Mouse (Mus musculus) thymus, adult 2 months (tissue): Measurements from ENCODE around the gene Hdac9. TPM values are rescaled to one million over a fixed set of nuclear protein-coding genes. Genes with fewer than 3 reads are reported as not detected.

Experiments used
- DNase-seq: peaks from one replicate; pipeline ENCODE4 v3.0.0; 2021
- H3K27ac ChIP-seq: fragments of 200-500 bp; 2 replicates; pipeline ENCODE4 v1.5.1; 2012; ENCODE audit warnings: low read length, control low read depth; ENCODE audit not compliant: control insufficient read depth, insufficient read depth
- H3K27me3 ChIP-seq: fragments of 200-500 bp; 2 replicates; pipeline ENCODE4 v1.6.1; 2012; ENCODE audit warnings: mild to moderate bottlenecking, low read length, moderate library complexity, mixed read lengths; ENCODE audit not compliant: control insufficient read depth, insufficient read depth
- H3K36me3 ChIP-seq: fragments of 200-500 bp; 2 replicates; pipeline ENCODE4 v1.6.1; 2012; ENCODE audit warnings: mild to moderate bottlenecking, low read length, moderate library complexity; ENCODE audit not compliant: control insufficient read depth, insufficient read depth
- H3K4me1 ChIP-seq: fragments of 200-500 bp; replicated peaks from 2 replicates; pipeline ENCODE4 v1.6.1; 2012; ENCODE audit warnings: low read length; ENCODE audit not compliant: control insufficient read depth, insufficient read depth
- H3K4me3 ChIP-seq: fragments of 200-500 bp; 2 replicates; pipeline ENCODE4 v1.5.1; 2012; ENCODE audit warnings: mild to moderate bottlenecking, low read length, control low read depth, moderate library complexity; ENCODE audit not compliant: control insufficient read depth, insufficient read depth
- CTCF ChIP-seq: fragments of 200-500 bp; IDR thresholded peaks from 2 replicates; pipeline ENCODE4 v1.5.1; 2012; ENCODE audit warnings: mild to moderate bottlenecking, control low read depth, low read length, moderate library complexity, borderline replicate concordance; ENCODE audit not compliant: control insufficient read depth, poor library complexity, insufficient read depth; ENCODE audit errors: extremely low read depth
- POLR2A ChIP-seq: fragments of 200-500 bp; IDR thresholded peaks from 2 replicates; pipeline ENCODE4 v1.6.1; 2012; ENCODE audit warnings: mild to moderate bottlenecking, low read length, control low read depth, moderate library complexity; ENCODE audit not compliant: control insufficient read depth, poor library complexity, insufficient read depth; ENCODE audit errors: extremely low read depth
- WGBS: fragments of 180-500 bp; shearing (Covaris S2); methylation state at CpG from one replicate; pipeline ENCODE4 v1.1.7; 2018; 5-methylcytosine and 5-hydroxymethylcytosine counted together
- polyA plus RNA-seq: library from polyadenylated mRNA; depleted of rRNA; stranded (reverse); fragments of >200 nt; gene quantifications from 2 replicates; pipeline ENCODE4 v1.2.3, GENCODE M21; 2012

The Hdac9 gene
- polyA plus RNA-seq, 1 experiment: 1.9 TPM

DNA sequence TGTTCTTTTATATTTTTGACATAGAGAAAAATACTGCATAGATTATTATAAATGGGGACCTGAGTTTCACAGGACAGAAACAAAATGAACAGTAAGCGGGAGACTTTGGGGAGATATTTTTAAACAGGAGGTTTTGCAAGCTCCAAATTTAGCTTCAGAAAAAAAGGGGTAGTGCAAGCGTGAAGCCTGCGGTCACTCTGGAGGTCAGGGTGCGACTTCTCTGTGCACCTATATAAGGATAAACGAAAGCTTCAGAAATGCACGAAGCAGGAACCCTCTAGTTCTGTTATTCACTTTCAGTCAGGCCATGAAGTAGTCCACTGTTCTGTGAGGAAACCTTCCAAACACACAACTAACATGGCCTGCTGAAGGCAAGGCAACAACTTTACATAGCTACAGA is 133.3 kb downstream of the Hdac9 start:
- no peaks in the 10 kb centered on the region for H3K27me3 ChIP-seq
- no peak for DNase-seq
- 59% methylated on average over 6 of the region's 6 CpGs for WGBS
- no peaks in the 10 kb centered on the region for H3K36me3 ChIP-seq
- H3K4me1 ChIP-seq: no peaks in the 10 kb centered on the region
- H3K27ac ChIP-seq: no peak overlapping the region
- TF ChIP-seq CTCF (no peak), POLR2A (no peak)
- H3K4me3 ChIP-seq: no peak overlapping the region

DNA sequence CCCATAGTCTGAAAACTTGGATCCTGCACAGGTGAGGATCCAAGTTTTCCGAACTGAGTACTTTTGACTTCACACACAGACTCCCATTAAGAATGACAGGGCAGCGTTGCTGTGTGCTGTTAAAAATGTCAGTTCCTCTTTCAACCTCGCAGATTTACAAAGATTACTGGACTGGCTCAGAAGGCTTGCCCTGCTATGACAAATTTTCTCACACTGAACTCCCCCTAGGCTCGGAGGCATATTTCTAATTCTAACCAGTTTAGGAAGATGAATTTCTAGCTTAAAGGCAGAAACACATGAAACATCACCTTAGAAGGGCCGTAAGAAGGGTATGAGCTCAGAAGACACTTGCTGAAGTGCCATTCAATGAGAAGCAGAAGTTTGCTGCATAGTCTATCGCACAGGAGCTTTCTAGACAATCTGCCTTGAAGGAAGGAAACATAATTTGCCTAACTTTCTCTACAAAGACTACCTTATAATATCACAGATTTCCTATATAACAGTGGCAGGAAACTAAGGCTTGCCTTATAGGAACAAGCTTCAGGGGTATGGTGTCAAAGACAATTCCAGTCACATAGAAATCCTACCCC is 137.4 kb downstream of the Hdac9 start:
- 43% methylated on average over 6 of the region's 6 CpGs for WGBS
- H3K36me3 ChIP-seq: no peaks in the 10 kb centered on the region
- H3K27ac ChIP-seq: no peak overlapping the region
- H3K27me3 ChIP-seq: no peaks in the 10 kb centered on the region
- no peaks in the 10 kb centered on the region for H3K4me1 ChIP-seq
- H3K4me3 ChIP-seq: no peak overlapping the region
- TF ChIP-seq POLR2A (no peak), CTCF (no peak)
- no peak for DNase-seq

DNA sequence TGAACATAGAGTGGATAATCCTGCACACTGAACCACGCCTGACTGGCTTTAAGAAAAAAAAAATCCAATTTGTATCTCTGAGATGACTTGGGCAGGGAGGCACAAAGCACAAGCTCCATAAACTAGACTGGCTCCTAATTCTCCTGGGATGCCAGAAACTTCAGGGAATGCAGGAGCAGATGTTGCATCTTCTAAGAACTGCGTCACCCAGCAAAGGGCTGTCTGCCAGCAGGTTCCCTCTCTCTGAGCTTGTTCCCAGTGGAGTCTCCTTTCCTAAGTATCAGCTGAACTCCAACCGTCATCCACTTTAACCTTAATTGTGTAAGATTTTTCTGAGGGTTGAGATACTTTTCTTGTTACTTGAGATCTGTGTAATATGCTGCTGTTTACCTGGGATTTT is 140.7 kb downstream of the Hdac9 start:
- no peak for DNase-seq
- Histone ChIP-seq H3K27me3 (no peaks in the 10 kb centered on the region), H3K4me1 (no peaks in the 10 kb centered on the region), H3K36me3 (no peaks in the 10 kb centered on the region), H3K27ac (no peak overlapping the region), H3K4me3 (no peak overlapping the region)
- TF ChIP-seq POLR2A (no peak), CTCF (no peak)
- WGBS: 94% methylated on average over 3 of the region's 3 CpGs

DNA sequence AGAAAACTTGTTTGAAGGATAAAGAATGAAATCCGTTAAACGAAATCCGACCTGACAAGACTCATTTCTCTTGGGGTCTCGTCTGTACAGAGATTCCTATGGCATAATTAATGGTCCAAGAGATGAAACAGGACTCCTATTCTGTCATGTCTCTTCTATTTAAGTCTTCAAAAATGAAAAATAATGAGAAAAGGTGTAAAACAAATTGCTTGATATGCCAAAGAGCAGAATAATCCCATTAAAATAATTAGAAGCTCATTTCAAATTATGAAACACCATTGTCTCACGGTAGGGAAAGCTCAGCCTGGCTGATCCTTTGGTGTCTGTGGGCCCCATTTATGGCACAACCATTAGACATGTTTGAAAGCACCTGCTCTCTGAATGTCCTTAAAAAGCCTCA is 142.8 kb downstream of the Hdac9 start:
- Histone ChIP-seq H3K4me3 (no peak overlapping the region), H3K27ac (no peak overlapping the region), H3K36me3 (no peaks in the 10 kb centered on the region), H3K27me3 (no peaks in the 10 kb centered on the region), H3K4me1 (no peaks in the 10 kb centered on the region)
- TF ChIP-seq CTCF: no peak
- TF ChIP-seq POLR2A: no peak
- WGBS: 93% methylated on average over 5 of the region's 5 CpGs
- no peak for DNase-seq

DNA sequence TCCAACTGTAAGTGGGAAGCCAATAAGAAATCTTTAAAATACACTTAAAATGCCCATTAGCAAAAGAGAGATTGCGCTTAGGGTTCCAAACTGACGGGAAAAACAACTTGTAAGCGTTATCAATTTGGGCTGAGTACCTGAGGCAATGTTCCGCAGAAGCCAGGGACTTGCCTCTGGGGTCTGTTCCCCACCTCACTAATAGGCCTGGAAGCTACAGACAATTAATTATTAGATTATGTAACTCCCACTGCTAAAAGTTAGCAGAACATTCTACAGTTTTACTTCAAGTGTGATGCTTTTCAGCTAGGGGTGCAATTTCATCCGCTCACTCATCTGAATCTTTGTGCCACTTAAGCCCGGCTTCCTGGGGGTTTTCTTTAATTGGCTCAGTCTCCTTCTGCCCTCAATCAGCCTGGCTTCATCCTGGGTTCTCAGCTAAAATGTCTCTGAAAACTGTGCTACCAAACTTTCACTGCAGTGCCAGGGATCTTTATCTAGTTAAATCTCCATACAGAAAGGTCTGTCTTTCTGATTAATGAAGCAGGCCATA is 149.6 kb downstream of the Hdac9 start:
- WGBS: 93% methylated on average over 6 of the region's 6 CpGs
- DNase-seq: no peak
- H3K27me3 ChIP-seq: no peaks in the 10 kb centered on the region
- TF ChIP-seq CTCF (no peak), POLR2A (no peak)
- H3K36me3 ChIP-seq: no peaks in the 10 kb centered on the region
- H3K4me3 ChIP-seq: no peak overlapping the region
- H3K4me1 ChIP-seq: no peaks in the 10 kb centered on the region
- no peak overlapping the region for H3K27ac ChIP-seq

DNA sequence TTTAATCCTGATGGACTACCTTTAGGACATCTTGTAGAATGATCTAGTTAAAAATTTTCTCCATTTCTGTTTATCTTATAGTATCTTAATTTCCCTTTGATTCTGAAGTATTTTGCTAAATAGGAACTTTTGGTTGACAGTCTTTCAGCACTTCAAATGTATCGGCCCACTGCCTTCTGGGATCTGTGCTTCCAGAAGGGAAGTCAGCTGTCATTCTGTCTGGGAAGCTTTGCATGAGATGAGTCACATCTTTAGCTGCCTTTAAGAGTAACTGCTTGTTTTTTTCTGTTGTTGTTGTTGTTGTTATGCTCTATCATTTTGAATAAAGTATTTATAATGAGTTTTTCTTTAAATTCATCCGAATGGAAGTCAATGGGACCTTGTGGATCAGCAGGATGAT is 169.6 kb downstream of the Hdac9 start:
- TF ChIP-seq CTCF (no peak), POLR2A (no peak)
- no peak overlapping the region for H3K4me3 ChIP-seq
- no peaks in the 10 kb centered on the region for H3K36me3 ChIP-seq
- H3K27me3 ChIP-seq: no peaks in the 10 kb centered on the region
- no peak overlapping the region for H3K27ac ChIP-seq
- DNase-seq: no peak
- 94% methylated on average over 2 of the region's 2 CpGs for WGBS
- H3K4me1 ChIP-seq: no peaks in the 10 kb centered on the region

DNA sequence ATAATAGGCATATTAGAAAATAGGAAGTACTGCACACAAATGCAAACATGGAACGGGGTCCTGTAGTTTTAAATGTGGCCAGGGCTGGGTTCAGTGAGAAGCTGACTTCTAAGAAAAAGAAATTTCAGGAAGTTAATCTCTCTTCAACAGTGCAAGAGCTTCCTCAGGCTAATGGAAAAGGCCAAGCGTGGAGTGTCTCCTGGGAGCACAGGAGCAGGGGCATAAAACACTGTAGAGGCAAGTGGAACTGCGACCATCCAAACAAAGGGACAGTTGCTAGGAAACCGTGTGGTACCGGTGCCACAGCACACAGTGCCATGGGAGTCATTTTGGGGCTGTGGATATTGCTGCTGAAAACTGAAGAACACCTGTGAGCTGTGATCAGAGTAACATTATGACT is 191.7 kb downstream of the Hdac9 start:
- TF ChIP-seq POLR2A: no peak
- TF ChIP-seq CTCF: no peak
- H3K4me3 ChIP-seq: no peak overlapping the region
- H3K27me3 ChIP-seq: no peaks in the 10 kb centered on the region
- H3K4me1 ChIP-seq: no peaks in the 10 kb centered on the region
- WGBS: 32% methylated on average over 5 of the region's 5 CpGs
- H3K27ac ChIP-seq: no peak overlapping the region
- no peak for DNase-seq
- H3K36me3 ChIP-seq: no peaks in the 10 kb centered on the region
